Mouse (Mus musculus) brain, adult 2 months (tissue): ENCODE measurements around the gene Grasp.

Experiments
- DNase-seq: peaks from one replicate; pipeline ENCODE4 v3.0.0; 2011; ENCODE audit warnings: low read depth, low spot score

Gene Grasp

GRCm38 (mm10) chr15:101247155-101247498 lies 23.1 kb downstream of the Grasp start:
- no peak for DNase-seq

DNA sequence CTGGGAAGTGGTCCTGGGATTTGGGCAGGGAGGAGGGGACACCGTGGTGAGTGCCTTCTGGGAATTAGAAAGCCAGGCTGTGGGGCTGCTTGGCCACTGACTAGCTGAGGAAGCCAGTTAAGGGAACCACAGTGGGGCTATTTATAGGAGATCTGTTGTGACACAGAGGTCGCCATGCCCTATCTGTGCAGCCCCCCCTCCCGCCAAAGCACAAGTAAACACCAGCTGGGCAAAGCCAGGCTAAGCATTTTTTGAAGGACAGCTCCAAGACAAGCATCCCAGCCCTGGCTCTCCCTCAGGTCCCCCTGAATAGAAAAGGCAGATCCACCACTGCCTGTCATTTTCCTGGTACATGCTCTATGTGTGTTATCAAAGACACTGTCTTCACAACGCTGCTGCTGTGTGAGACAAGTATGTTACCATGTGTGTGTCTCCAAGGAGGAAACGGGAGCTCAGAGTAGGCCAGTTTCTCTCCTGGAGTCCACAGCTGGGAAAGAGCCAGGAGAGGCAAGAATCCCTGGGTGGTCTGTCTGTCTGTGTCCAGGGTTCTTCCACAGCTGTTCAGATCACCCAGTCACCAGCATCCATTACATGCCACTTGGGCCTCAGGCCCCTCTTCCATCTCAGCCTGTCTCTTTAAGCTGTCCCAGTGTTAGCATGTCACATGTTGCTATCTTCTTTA lies 24.2 kb downstream of the Grasp start:
- no peak for DNase-seq

GRCm38 (mm10) chr15:101250220-101250800 lies 26.3 kb downstream of the Grasp start:
- no peak for DNase-seq

- no peak for DNase-seq
These were observed 27.9 kb downstream of the Grasp start for GRCm38 (mm10) chr15:101251930-101252329.

GRCm38 (mm10) chr15:101252614-101253013 lies 28.6 kb downstream of the Grasp start:
- DNase-seq = no peak

- DNase-seq = no peak
These were observed 29.5 kb downstream of the Grasp start for GRCm38 (mm10) chr15:101253563-101253885.

DNA sequence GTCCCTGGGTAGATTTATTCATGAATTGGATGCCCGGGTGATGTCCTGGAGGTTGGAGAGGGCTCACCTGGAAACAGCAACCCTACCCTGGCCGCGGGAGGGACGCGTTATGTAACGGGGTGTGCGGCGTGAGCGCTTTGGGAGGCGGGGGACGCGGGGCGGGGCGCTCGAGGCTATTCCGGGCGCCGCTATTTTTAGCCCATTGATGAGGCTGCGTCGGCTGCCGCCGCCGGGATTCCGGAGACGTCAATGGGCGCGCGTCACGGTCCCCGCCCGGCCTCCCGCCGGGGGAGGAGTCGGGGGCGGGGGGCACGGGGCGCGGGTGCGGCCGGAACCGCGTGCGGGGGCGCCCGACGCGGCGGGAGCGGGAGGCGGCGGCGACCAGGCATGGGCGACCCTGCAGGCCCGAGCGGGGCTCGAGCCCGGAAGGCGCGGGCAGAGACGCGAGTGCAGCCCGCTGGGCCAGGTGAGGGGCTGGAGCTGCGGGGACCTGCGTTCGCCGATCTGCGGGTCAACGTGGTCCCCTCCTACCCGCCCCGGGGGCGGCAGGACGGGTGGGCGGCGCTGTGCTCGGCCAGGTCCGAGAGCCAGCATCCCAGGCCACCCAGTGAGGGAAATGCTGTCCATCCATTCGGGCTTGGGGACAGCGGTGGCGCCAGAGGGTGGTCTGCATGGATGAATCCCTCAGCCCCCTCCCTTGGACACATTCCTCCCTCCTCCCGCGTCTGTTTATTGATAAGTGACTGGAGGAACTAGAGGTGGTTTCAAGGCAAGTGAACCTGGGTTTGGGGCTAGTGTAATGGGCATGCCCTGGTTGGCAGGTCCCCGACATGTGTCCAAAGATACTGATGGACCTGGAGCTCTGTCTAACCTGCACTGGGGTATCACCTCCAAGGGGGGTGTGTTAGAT lies 30.2 kb downstream of the Grasp start, which contains the start of gene Nr4a1:
Nr4a1 (plus strand) TSS at position 384 of the 910 bp plus-strand sequence.
- DNase-seq = peak; percentile 90

- DNase-seq = peak; percentile 43
These were observed 32.0 kb downstream of the Grasp start for GRCm38 (mm10) chr15:101255842-101256462.

GRCm38 (mm10) chr15:101256463-101257206 lies 32.6 kb downstream of the Grasp start:
- DNase-seq = no peak

DNA sequence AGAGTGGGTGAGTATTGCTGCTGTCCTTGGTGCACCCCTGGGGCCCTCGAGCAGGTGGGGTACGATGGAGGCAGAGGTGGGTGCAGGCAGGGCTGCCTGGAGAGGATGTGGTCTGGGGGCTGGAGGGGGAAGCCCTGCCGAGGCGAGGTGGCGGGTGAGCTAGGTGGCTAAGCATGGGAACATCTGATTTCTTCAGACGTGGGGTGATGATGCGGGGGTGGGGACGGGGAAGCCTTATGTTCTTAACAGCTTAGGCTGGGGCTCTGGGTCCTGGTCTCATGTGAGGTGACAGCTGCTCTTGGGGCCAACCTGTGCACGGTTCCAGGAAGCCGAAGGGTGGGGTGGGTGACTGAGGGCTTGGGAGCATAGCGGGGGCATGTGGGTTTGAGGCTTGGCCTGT lies 34.4 kb downstream of the Grasp start:
- DNase-seq = no peak

GRCm38 (mm10) chr15:101259922-101260321 lies 35.9 kb downstream of the Grasp start:
- no peak for DNase-seq

DNA sequence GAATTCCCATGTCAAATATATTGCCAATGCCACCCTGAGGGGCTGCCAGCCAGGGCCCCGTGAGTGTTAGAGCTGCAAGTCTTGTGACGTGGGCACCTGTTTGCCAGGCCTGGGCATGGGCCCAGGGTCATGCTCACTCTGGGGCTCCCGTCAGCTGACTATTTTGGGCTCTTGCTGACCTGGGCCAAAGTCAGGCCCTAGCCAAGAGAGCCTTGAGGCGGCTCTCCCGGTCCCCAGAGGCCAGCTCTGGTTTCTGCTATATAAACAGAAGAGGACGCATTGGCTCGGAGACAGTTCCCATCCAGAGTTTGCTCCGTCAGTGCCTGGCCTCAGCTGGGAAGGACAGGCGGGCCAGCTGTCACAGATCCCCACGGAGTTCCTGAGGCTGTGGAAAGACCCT lies 36.4 kb downstream of the Grasp start:
- no peak for DNase-seq

DNA sequence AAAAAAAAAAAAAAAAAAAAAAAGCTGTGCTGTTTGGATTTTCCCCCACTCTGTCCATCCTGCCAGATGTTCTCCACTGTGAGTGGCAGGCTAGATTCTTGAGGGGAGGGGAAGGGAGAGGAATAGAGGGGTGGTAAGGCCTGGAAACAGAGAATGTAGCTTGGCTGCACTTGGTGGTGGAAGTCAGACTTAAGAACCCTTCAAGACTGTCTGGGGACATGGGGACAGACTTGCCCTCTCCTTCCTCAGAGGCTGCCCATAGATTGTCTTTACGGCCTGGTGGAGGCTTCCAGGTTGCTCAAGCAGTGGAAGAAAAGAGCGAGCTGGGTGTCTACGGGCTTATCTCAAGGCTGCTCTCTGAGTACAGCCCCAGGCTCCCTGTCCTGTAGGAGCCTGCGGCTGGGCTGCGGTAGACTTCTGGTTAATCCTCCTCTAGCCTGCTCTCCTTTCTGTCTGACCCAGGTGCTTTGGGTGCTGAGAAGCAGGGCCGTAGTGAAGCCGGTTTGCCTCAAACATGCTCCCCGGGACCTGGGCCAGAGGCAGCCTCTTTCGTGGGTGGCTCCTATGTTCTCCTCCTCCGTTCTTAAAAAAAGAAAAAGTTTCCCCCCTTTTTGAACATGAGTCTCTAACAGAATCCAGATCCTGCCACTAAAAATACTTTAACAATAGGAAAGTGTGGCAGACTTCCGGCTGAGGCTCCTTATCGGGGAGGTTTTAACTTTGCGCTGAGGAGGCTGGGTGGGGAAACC lies 37.1 kb downstream of the Grasp start:
- DNase-seq = peak; percentile 61

- DNase-seq = no peak
These were observed 38.5 kb downstream of the Grasp start for GRCm38 (mm10) chr15:101262502-101262901.

DNA sequence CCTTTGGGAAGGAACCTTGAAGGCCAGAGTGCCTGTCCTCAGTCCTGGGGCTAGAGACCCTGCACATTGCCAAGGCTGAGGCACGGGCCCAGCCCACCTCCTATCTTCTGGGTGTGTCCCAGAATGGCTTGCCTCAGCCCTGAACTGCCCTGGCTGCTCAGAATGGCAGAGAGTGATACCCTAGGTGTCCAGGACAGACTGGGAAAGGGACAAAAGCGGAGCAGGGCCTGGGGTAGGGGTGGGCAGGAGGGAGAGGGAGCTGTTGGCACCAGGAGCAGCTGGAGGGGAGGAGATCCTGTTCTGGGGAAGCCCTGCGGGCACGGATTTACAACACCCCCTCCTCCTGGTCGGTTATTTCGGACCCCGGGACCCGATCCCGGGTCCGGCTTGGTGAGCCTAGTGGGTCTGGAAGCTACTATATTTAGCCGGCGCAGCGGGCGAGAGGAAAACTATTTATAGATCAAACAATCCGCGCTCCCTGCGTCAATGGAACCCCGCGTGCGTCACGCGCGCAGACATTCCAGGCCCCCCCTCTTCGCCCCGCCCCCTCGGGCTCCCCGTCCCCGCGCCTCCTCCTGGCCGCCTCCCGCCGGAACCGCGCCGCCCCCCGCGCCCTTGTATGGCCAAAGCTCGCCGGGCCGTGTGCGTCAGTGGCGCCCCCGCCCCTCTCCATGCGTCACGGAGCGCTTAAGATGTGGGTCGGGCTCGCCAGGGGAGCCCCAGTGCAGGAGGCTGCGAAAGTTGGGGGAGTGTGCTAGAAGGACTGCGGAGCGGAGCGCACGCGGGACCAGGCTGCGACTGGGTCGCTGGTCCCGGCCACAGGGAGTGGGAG lies 42.4 kb downstream of the Grasp start:
- DNase-seq = peak; percentile 96

DNA sequence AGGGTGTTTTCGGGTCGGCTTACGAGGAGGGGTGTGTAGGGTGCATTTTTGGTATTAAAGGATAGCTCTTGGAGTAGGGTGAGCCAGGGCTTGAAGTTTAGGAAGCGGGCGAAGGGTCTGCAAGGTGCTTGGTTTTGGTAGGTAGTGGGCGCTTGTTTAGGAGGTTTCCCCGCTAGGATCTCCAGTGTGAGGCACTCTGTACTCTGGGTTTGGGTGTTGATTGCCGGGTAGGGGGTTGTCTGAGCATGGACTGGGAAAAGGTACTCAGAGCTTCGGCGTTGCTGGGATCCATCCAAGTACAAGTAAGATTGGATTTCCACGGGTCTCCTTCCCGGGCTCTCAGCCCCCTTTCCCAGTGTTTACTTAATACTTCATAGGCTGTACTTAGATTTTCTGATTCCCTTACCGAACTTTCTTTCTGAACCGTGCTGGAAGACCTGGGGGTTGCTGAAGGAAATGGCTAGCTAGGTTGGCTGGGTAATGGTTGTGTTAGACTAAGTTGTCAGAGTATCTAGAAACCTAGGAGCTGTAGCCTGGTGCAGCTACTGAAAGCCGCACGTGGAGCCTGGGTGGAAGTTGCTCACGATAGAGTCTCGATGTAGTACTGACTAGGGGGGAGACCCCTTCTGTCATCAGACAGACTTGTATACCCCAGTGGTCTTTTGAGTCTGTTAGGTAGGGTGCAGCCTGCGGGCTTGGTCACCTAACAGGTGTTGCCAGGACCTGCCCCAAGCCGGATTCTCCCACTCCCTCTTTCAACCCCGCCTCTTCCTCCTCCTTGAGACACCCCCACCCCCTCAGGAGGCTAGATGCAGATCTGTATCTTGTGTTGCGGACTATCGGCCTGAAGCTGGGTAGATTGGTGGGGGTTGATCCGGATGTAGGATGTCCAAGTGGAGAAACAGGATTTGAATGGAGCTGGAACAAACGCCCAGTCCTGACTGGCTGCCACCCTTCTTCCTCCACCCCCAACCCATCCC lies 43.4 kb downstream of the Grasp start:
- peak; percentile 35 for DNase-seq

- no peak for DNase-seq
These were observed 46.3 kb downstream of the Grasp start for GRCm38 (mm10) chr15:101270101-101270820.

DNA sequence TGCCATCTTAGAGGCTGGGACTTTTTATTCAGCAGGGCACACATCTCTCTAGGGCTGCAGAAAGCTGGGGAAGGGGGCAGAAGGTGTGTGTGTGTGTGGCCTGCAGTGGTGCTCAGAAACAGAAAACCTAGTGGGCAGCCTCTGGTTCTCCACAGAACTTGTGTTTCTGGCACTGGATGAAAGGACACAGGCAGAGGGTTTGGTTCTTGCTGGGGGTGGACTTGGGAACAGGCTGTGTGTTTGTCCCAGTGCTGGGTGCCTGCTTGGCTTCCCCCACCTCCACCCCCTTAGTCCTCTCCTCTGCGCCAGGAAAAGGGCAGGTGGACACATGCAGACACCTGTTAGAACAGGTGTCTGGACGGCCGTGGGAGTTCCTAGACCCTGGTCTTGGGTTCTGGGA lies 47.1 kb downstream of the Grasp start:
- peak; percentile 61 for DNase-seq
